In the genomic region with DNA sequence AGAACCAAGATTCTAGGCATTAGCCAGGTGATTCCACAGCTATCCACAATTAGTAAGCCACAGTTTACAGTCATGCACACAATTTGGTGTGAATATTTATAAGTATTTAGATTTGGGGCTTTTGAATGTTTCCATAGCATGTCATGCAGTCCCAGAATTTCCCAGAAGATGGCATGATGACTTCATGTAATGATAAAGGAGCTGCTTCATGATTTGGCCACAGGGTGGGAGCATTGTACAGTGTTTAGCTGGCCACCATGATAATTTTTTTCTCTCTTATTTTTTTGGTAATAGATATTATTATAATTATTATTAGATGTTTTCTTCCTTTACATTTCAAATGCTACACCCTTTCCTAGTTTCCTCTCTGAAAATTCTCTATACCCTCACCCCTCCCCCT, we compare ENCODE assay signal across 10 mouse cellular contexts.
A peak's percentile ranks its signal among the peaks of the same experiment; 100 is the strongest.
DNase-seq lines count a peak whose midpoint lies in the region; ATAC-seq and TF ChIP-seq lines count a peak whose summit lies in the region.
"Had no signal": no experiment of that assay in that cellular context is flagged by ENCODE, and none has a peak within 500 bp of the region (broad histone marks: within the 10 kb centered on the region; RNA-seq: fewer than 3 reads in every experiment).

No protein-coding gene starts in this region.

- no peak overlapping the region for H3K9ac ChIP-seq in forebrain, embryonic 13.5 days
- H3K9ac ChIP-seq in hindbrain, postnatal 0 days (replicated peaks; ENCODE audit: low read length) = no peak overlapping the region
- no peak overlapping the region for H3K9ac ChIP-seq in midbrain, postnatal 0 days (replicated peaks; ENCODE audit: low read length, poor library complexity, severe bottlenecking)
- H3K9ac ChIP-seq: embryonic facial prominence, embryonic 15.5 days; neural tube, embryonic 12.5 days had no signal

- no peak overlapping the region for H3K4me2 ChIP-seq in forebrain, embryonic 13.5 days
- H3K4me2 ChIP-seq in hindbrain, postnatal 0 days (ENCODE audit: low read depth, low read length) = no peak overlapping the region
- no peak overlapping the region for H3K4me2 ChIP-seq in midbrain, postnatal 0 days (ENCODE audit: low read depth, low read length, poor library complexity, severe bottlenecking)
- H3K4me2 ChIP-seq: embryonic facial prominence, embryonic 15.5 days; neural tube, embryonic 12.5 days had no signal

- H3K27ac ChIP-seq in thymus, adult 2 months (ENCODE audit: control insufficient read depth, insufficient read depth, low read length) = no peak overlapping the region
- no peak overlapping the region for H3K27ac ChIP-seq in forebrain, embryonic 13.5 days
- no peak overlapping the region for H3K27ac ChIP-seq in hindbrain, postnatal 0 days
- no peak overlapping the region for H3K27ac ChIP-seq in midbrain, postnatal 0 days (ENCODE audit: low read depth, low read length)
- H3K27ac ChIP-seq: embryonic facial prominence, embryonic 15.5 days; neural tube, embryonic 12.5 days had no signal

- TF ChIP-seq POLR2A in thymus, adult 2 months (IDR thresholded peaks at IDR 0.05; ENCODE audit: control insufficient read depth, extremely low read depth, insufficient read depth, low read length, poor library complexity) = no peak

- no peaks in the 10 kb centered on the region for H3K4me1 ChIP-seq in thymus, adult 2 months (replicated peaks; ENCODE audit: control insufficient read depth, insufficient read depth, low read length)
- no peaks in the 10 kb centered on the region for H3K4me1 ChIP-seq in forebrain, embryonic 13.5 days
- H3K4me1 ChIP-seq in hindbrain, postnatal 0 days (ENCODE audit: insufficient read depth, low read length) = no peaks in the 10 kb centered on the region
- H3K4me1 ChIP-seq in midbrain, postnatal 0 days (ENCODE audit: insufficient read depth, low read length) = no peaks in the 10 kb centered on the region
- H3K4me1 ChIP-seq: embryonic facial prominence, embryonic 15.5 days; neural tube, embryonic 12.5 days had no signal

- no peaks in the 10 kb centered on the region for H3K36me3 ChIP-seq in thymus, adult 2 months (ENCODE audit: control insufficient read depth, insufficient read depth, low read length)
- no peaks in the 10 kb centered on the region for H3K36me3 ChIP-seq in forebrain, embryonic 13.5 days (ENCODE audit: poor library complexity, severe bottlenecking)
- no peaks in the 10 kb centered on the region for H3K36me3 ChIP-seq in hindbrain, postnatal 0 days (ENCODE audit: insufficient read depth, low read length)
- H3K36me3 ChIP-seq in midbrain, postnatal 0 days (ENCODE audit: insufficient read depth, low read length) = no peaks in the 10 kb centered on the region
- H3K36me3 ChIP-seq: embryonic facial prominence, embryonic 15.5 days; neural tube, embryonic 12.5 days had no signal

- DNase-seq in thymus, adult 2 months = peak; percentile 5
- no peak for DNase-seq in thymus, postnatal 10 days (ENCODE audit: low spot score in 2 of 2)
- peak; percentile 85 for DNase-seq in brain, adult 2 months (ENCODE audit: low read depth, low spot score)
- peak; percentile 89 for DNase-seq in hindbrain, postnatal 0 days (ENCODE audit: low spot score)
- peak; percentile 6 to 76 for DNase-seq in left cerebral cortex, adult 9 months (ENCODE audit: low spot score in 2 of 2)
- peak; percentile 84 for DNase-seq in midbrain, postnatal 0 days (ENCODE audit: low spot score)
- no peak for DNase-seq in c-Kit-positive CD71-positive TER-119-positive erythroid progenitor cells, embryonic 14.5 days (ENCODE audit: low spot score)

- peak; percentile 81 for ATAC-seq in forebrain, embryonic 13.5 days
- ATAC-seq in hindbrain, postnatal 0 days = 0 out of 2 replicates have a peak, but pooled peaks have one; percentile 47
- no peak for ATAC-seq in midbrain, postnatal 0 days (ENCODE audit: low FRiP score)

- H3K27me3 ChIP-seq in thymus, adult 2 months (ENCODE audit: control insufficient read depth, insufficient read depth, low read length) = no peaks in the 10 kb centered on the region
- no peaks in the 10 kb centered on the region for H3K27me3 ChIP-seq in forebrain, embryonic 13.5 days
- H3K27me3 ChIP-seq in hindbrain, postnatal 0 days (ENCODE audit: insufficient read depth, low read length) = 0 out of 2 replicates have a peak, but pooled peaks cover 3% of the 10 kb centered on the region
- H3K27me3 ChIP-seq in midbrain, postnatal 0 days (ENCODE audit: insufficient read depth, low read length) = no peaks in the 10 kb centered on the region
- H3K27me3 ChIP-seq: embryonic facial prominence, embryonic 15.5 days; neural tube, embryonic 12.5 days had no signal

- no peaks in the 10 kb centered on the region for H3K9me3 ChIP-seq in forebrain, embryonic 13.5 days (replicated peaks)
- no peaks in the 10 kb centered on the region for H3K9me3 ChIP-seq in hindbrain, postnatal 0 days (ENCODE audit: low read length)
- H3K9me3 ChIP-seq in midbrain, postnatal 0 days (ENCODE audit: low read length) = no peaks in the 10 kb centered on the region
- H3K9me3 ChIP-seq: embryonic facial prominence, embryonic 15.5 days; neural tube, embryonic 12.5 days had no signal

- no peak for TF ChIP-seq CTCF in thymus, adult 2 months (IDR thresholded peaks at IDR 0.05; ENCODE audit: borderline replicate concordance, control insufficient read depth, extremely low read depth, insufficient read depth, low read length, poor library complexity)
- TF ChIP-seq CTCF in hindbrain, postnatal 0 days (IDR thresholded peaks at IDR 0.05; ENCODE audit: low read depth) = peak; percentile 92
- peak; percentile 98 for TF ChIP-seq CTCF in midbrain, postnatal 0 days (IDR thresholded peaks at IDR 0.05)

- H3K4me3 ChIP-seq in thymus, adult 2 months (ENCODE audit: control insufficient read depth, insufficient read depth, low read length) = no peak overlapping the region
- no peak overlapping the region for H3K4me3 ChIP-seq in forebrain, embryonic 13.5 days
- H3K4me3 ChIP-seq in hindbrain, postnatal 0 days (ENCODE audit: low read length) = no peak overlapping the region
- no peak overlapping the region for H3K4me3 ChIP-seq in midbrain, postnatal 0 days (ENCODE audit: low read depth, low read length)
- H3K4me3 ChIP-seq: embryonic facial prominence, embryonic 15.5 days; neural tube, embryonic 12.5 days had no signal

Comparison
In these comparisons a context has a peak if more than half of its experiments do, and no peak if none do; other contexts are left out.
1. DNase-seq: peak in thymus, adult 2 months (single experiment), brain, adult 2 months (single experiment), hindbrain, postnatal 0 days (single experiment), left cerebral cortex, adult 9 months (2 of 2) and midbrain, postnatal 0 days (single experiment); none in thymus, postnatal 10 days (0 of 2) and c-Kit-positive CD71-positive TER-119-positive erythroid progenitor cells, embryonic 14.5 days (single experiment).